Mouse (Mus musculus) adrenal gland, postnatal 4 days (tissue): ENCODE measurements at regions not wholly inside any gene's neighbourhood (a gene's known extent, or its start where the extent isn't known, plus 50 kb on each side); places are given as distances from the start of the nearest gene placed in this dataset.

ENCODE experiments used
- DNase-seq, 2 experiments: peaks; one replicate each; pipeline ENCODE4 v3.0.0; 2021 to 2022; ENCODE audit warnings: low spot score in 2 of 2, mixed read lengths in 2 of 2

GRCm38 (mm10) chr19:23089081-23089480 lies 51.9 kb upstream of the Klf9 start:
- no peak for DNase-seq

- DNase-seq: no peak
These were observed 51.1 kb upstream of the Klf9 start for GRCm38 (mm10) chr19:23089761-23090514.
